Mouse (Mus musculus) limb, embryonic 14.5 days (tissue): Measurements from ENCODE around the gene Pakap. TPM values are rescaled to one million over a fixed set of nuclear protein-coding genes. Genes with fewer than 3 reads are reported as not detected.

Experiments
- ATAC-seq: fragments of 200-750 bp; cut with Nextera tagmentation; 2 replicates; pipeline ENCODE4 v1.8.0; 2017; ENCODE audit warnings: low read depth, moderate number of reproducible peaks, moderate TSS enrichment; ENCODE audit not compliant: low FRiP score
- DNase-seq: peaks from one replicate; pipeline ENCODE4 v3.0.0-alpha.2; 2015; ENCODE audit warnings: low spot score
- H3K27ac ChIP-seq: fragments of 300-500 bp; sonication (generic); replicated peaks from 2 replicates; pipeline ENCODE4 v1.5.1; 2014; ENCODE audit warnings: low read depth, mild to moderate bottlenecking, low read length, moderate library complexity, mixed read lengths
- H3K27me3 ChIP-seq: fragments of 300-500 bp; sonication (generic); 2 replicates; pipeline ENCODE4 v1.6.1; 2014; ENCODE audit warnings: low read length, mixed read lengths; ENCODE audit not compliant: control insufficient read depth, insufficient read depth
- H3K36me3 ChIP-seq: fragments of 300-500 bp; sonication (generic); 2 replicates; pipeline ENCODE4 v1.6.1; 2014; ENCODE audit warnings: mild to moderate bottlenecking, low read length, moderate library complexity, mixed read lengths; ENCODE audit not compliant: control insufficient read depth, insufficient read depth
- H3K4me1 ChIP-seq: fragments of 300-500 bp; sonication (generic); 2 replicates; pipeline ENCODE4 v1.6.1; 2014; ENCODE audit warnings: antibody characterized with exemption, low read length, mixed read lengths; ENCODE audit not compliant: control insufficient read depth, insufficient read depth
- H3K4me2 ChIP-seq: fragments of 300-500 bp; sonication (generic); replicated peaks from 2 replicates; pipeline ENCODE4 v1.6.1; 2014; ENCODE audit warnings: low read depth, mild to moderate bottlenecking, low read length, moderate library complexity; ENCODE audit not compliant: severe bottlenecking
- H3K4me3 ChIP-seq: fragments of 300-500 bp; sonication (generic); replicated peaks from 2 replicates; pipeline ENCODE4 v1.5.1; 2014; ENCODE audit warnings: low read length
- H3K9ac ChIP-seq: fragments of 300-500 bp; sonication (generic); 2 replicates; pipeline ENCODE4 v1.6.1; 2014; ENCODE audit warnings: mild to moderate bottlenecking, low read depth, low read length, moderate library complexity; ENCODE audit not compliant: severe bottlenecking
- H3K9me3 ChIP-seq: fragments of 300-500 bp; sonication (generic); 2 replicates; pipeline ENCODE4 v1.6.1; 2016; ENCODE audit warnings: low read length; ENCODE audit not compliant: control insufficient read depth
- POLR2A ChIP-seq: fragments of 200-500 bp; IDR thresholded peaks from 2 replicates; pipeline ENCODE4 v1.8.0; 2012; ENCODE audit warnings: inconsistent platforms, mild to moderate bottlenecking, moderate library complexity, borderline replicate concordance; ENCODE audit not compliant: insufficient read depth, insufficient read length; ENCODE audit errors: extremely low read depth
- WGBS: fragments of 180-500 bp; shearing (Covaris S2); extraction: QIAGEN DNeasy Blood & Tissue Kit; methylation state at CpG from one replicate; pipeline ENCODE4 v1.1.7; 2014; 5-methylcytosine and 5-hydroxymethylcytosine counted together
- polyA plus RNA-seq, 2 experiments: library from polyadenylated mRNA; depleted of rRNA in 1 of 2; stranded (reverse) in 1 of 2; unstranded in 1 of 2; fragments of >200 nt; fragmentation: Nextera tagmentation in 1 of 2; extraction: Ambion mirVana in 1 of 2; gene quantifications; 2 replicates each; pipeline versions ENCODE4 v1.2.1 to v1.2.3; 2012 to 2014

Pakap gene
- polyA plus RNA-seq (2012; rRNA removed) (3.1 and 6.4 TPM in 2 replicates), polyA plus RNA-seq (2014; fragmentation: Nextera tagmentation; extraction: Ambion mirVana) (26.9 and 29.6 TPM in 2 replicates)

GRCm38 (mm10) chr4:57567666-57568206 lies at the start of gene Pakap:
Gene Pakap (plus strand): TSS chr4:57568179.
- peak within 1 kb of the TSS; percentile 90 for H3K27ac ChIP-seq
- H3K27me3 ChIP-seq: no peaks in the 10 kb centered on the region
- H3K9ac ChIP-seq: peak within 1 kb of the TSS; percentile 79
- peaks cover 28% of the 10 kb centered on the region for H3K4me1 ChIP-seq
- H3K36me3 ChIP-seq: no peaks in the 10 kb centered on the region
- ATAC-seq (peak; percentile 75), DNase-seq (peak; percentile 59)
- H3K9me3 ChIP-seq: no peaks in the 10 kb centered on the region
- H3K4me3 ChIP-seq: peak within 1 kb of the TSS; percentile 63
- TF ChIP-seq POLR2A: no peak
- peak within 1 kb of the TSS; percentile 83 for H3K4me2 ChIP-seq
- under 1% methylated on average over 30 of the region's 51 CpGs for WGBS

GRCm38 (mm10) chr4:57523456-57523855 lies 44.5 kb upstream of the Pakap start:
- Histone ChIP-seq H3K9ac (no peak overlapping the region), H3K9me3 (no peaks in the 10 kb centered on the region), H3K4me3 (no peak overlapping the region), H3K27ac (no peak overlapping the region), H3K4me1 (no peaks in the 10 kb centered on the region), H3K36me3 (no peaks in the 10 kb centered on the region), H3K4me2 (no peak overlapping the region), H3K27me3 (no peaks in the 10 kb centered on the region)
- WGBS: 96% methylated on average over 15 of the region's 15 CpGs
- no peak for DNase-seq
- ATAC-seq: no peak
- no peak for TF ChIP-seq POLR2A

GRCm38 (mm10) chr4:57524461-57524860 lies 43.5 kb upstream of the Pakap start:
- H3K4me3 ChIP-seq: no peak overlapping the region
- no peak overlapping the region for H3K4me2 ChIP-seq
- no peak overlapping the region for H3K9ac ChIP-seq
- H3K27ac ChIP-seq: no peak overlapping the region
- no peak for DNase-seq
- H3K36me3 ChIP-seq: no peaks in the 10 kb centered on the region
- H3K4me1 ChIP-seq: no peaks in the 10 kb centered on the region
- no peaks in the 10 kb centered on the region for H3K9me3 ChIP-seq
- no peaks in the 10 kb centered on the region for H3K27me3 ChIP-seq
- TF ChIP-seq POLR2A: no peak
- 81% methylated on average over 3 of the region's 3 CpGs for WGBS
- no peak for ATAC-seq

GRCm38 (mm10) chr4:57525221-57526011 lies 42.6 kb upstream of the Pakap start:
- Histone ChIP-seq H3K36me3 (no peaks in the 10 kb centered on the region), H3K4me3 (no peak overlapping the region), H3K4me1 (no peaks in the 10 kb centered on the region; the same call in 1 of the 2 replicates), H3K27me3 (no peaks in the 10 kb centered on the region), H3K9ac (no peak overlapping the region), H3K4me2 (no peak overlapping the region), H3K9me3 (no peaks in the 10 kb centered on the region), H3K27ac (no peak overlapping the region)
- DNase-seq (no peak), ATAC-seq (no peak)
- no peak for TF ChIP-seq POLR2A
- WGBS: 86% methylated on average over 9 of the region's 9 CpGs

- H3K4me2 ChIP-seq: no peak overlapping the region
- no peaks in the 10 kb centered on the region; the same call in 1 of the 2 replicates for H3K4me1 ChIP-seq
- H3K36me3 ChIP-seq: no peaks in the 10 kb centered on the region
- no peaks in the 10 kb centered on the region for H3K27me3 ChIP-seq
- H3K9ac ChIP-seq: no peak overlapping the region
- no peaks in the 10 kb centered on the region for H3K9me3 ChIP-seq
- no peak for DNase-seq
- no peak for TF ChIP-seq POLR2A
- H3K27ac ChIP-seq: no peak overlapping the region
- no peak for ATAC-seq
- H3K4me3 ChIP-seq: no peak overlapping the region
Observed at GRCm38 (mm10) chr4:57528296-57528695, 39.7 kb upstream of the Pakap start.
